Mouse (Mus musculus): Measurements from ENCODE around the gene Tmsb4x. TPM values are rescaled to one million over a fixed set of nuclear protein-coding genes. Genes with fewer than 3 reads are reported as not detected.
A peak's percentile ranks its signal among the peaks of the same experiment; 100 is the strongest.

The Tmsb4x gene
- polyA plus RNA-seq, 1 experiment, result 2,113 TPM

GRCm38 (mm10) chrX:167226570-167226969, 17.5 kb upstream of the Tmsb4x start:
- Histone ChIP-seq H3K4me3 (ENCODE audit: insufficient read depth, low read length) (no peak overlapping the region), H3K4me1 (ENCODE audit: control insufficient read depth, insufficient read depth, low read length) (no peaks in the 10 kb centered on the region), H3K27ac (ENCODE audit: insufficient read depth, low read length) (no peak overlapping the region)
- TF ChIP-seq POLR2A (IDR thresholded peaks at IDR 0.05; ENCODE audit: extremely low read depth, insufficient read depth, low read length) (no peak), CTCF (IDR thresholded peaks at IDR 0.05; ENCODE audit: extremely low read depth, insufficient read depth, low read length) (no peak)

- H3K27ac ChIP-seq (ENCODE audit: insufficient read depth, low read length), result no peak overlapping the region
- no peak overlapping the region for H3K4me3 ChIP-seq (ENCODE audit: insufficient read depth, low read length)
- no peaks in the 10 kb centered on the region for H3K4me1 ChIP-seq (ENCODE audit: control insufficient read depth, insufficient read depth, low read length)
- TF ChIP-seq POLR2A (IDR thresholded peaks at IDR 0.05; ENCODE audit: extremely low read depth, insufficient read depth, low read length), result no peak
- peak; percentile 58 for TF ChIP-seq CTCF (IDR thresholded peaks at IDR 0.05; ENCODE audit: extremely low read depth, insufficient read depth, low read length)
Observed at GRCm38 (mm10) chrX:167212707-167213106, 3.6 kb upstream of the Tmsb4x start.

GRCm38 (mm10) chrX:167211871-167212555, 2.9 kb upstream of the Tmsb4x start:
- H3K27ac ChIP-seq (ENCODE audit: insufficient read depth, low read length), result no peak overlapping the region
- no peaks in the 10 kb centered on the region for H3K4me1 ChIP-seq (ENCODE audit: control insufficient read depth, insufficient read depth, low read length)
- H3K4me3 ChIP-seq (ENCODE audit: insufficient read depth, low read length), result no peak overlapping the region
- TF ChIP-seq CTCF (IDR thresholded peaks at IDR 0.05; ENCODE audit: extremely low read depth, insufficient read depth, low read length), result no peak

DNA sequence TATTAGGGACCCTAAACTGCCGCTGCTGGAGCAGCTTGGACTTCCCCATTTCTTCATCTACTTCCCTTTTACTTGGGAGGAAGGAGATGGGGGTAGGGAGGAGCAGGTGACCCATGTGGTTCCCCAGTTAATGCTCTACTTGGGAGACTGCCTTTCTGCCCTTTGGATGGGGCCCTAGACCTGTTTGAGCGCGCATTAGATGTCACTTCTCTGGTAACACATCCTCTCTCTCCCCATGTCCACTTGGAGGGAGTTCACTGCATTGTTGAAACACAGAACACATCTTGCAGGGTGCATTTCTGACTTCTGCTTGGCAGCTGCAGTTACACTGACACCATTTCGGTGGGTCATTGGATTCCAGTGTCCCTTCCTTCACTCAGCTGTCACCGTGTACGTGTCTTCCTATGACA, 1.2 kb upstream of the Tmsb4x start:
- H3K27ac ChIP-seq (ENCODE audit: insufficient read depth, low read length), result peak overlapping the region; percentile 45; the same call in 1 of the 2 replicates
- H3K4me1 ChIP-seq (ENCODE audit: control insufficient read depth, insufficient read depth, low read length), result no peaks in the 10 kb centered on the region; the same call in 1 of the 2 replicates

DNA sequence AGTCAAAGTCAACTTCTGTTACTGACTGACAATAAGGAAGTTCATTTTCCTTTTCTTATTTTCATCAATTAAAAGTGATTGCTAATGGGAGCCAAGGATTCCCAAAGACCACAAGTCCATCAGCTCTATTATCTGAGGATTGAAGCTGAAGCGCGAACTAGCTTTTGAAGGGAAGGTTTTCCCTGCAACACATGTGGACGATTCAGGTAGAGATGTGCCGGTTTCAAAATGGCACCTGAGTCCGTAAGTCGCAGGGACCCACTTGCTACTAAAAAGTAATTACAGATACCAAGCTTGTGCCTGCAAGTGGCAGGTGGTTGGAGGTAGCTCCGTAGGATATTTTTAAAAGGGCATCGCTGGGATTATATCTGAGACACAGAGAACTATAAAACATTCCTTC, 713 bp upstream of the Tmsb4x start:
- TF ChIP-seq CTCF (IDR thresholded peaks at IDR 0.05; ENCODE audit: extremely low read depth, insufficient read depth, low read length) (no peak), POLR2A (IDR thresholded peaks at IDR 0.05; ENCODE audit: extremely low read depth, insufficient read depth, low read length) (no peak)
- peak overlapping the region; percentile 78 for H3K4me3 ChIP-seq (ENCODE audit: insufficient read depth, low read length)
- H3K27ac ChIP-seq (ENCODE audit: insufficient read depth, low read length), result no peak overlapping the region
- no peaks in the 10 kb centered on the region; the same call in 1 of the 2 replicates for H3K4me1 ChIP-seq (ENCODE audit: control insufficient read depth, insufficient read depth, low read length)

More for the DNA sequence above, 1.2 kb upstream of the Tmsb4x start:
- no peak overlapping the region for H3K4me3 ChIP-seq (ENCODE audit: insufficient read depth, low read length)
- TF ChIP-seq POLR2A (IDR thresholded peaks at IDR 0.05; ENCODE audit: extremely low read depth, insufficient read depth, low read length) (no peak), CTCF (IDR thresholded peaks at IDR 0.05; ENCODE audit: extremely low read depth, insufficient read depth, low read length) (no peak)

- Histone ChIP-seq H3K4me1 (ENCODE audit: control insufficient read depth, insufficient read depth, low read length) (no peaks in the 10 kb centered on the region; the same call in 1 of the 2 replicates), H3K27ac (ENCODE audit: insufficient read depth, low read length) (peak overlapping the region; percentile 98), H3K4me3 (ENCODE audit: insufficient read depth, low read length) (peak overlapping the region; percentile 78)
- TF ChIP-seq CTCF (IDR thresholded peaks at IDR 0.05; ENCODE audit: extremely low read depth, insufficient read depth, low read length) (no peak), POLR2A (IDR thresholded peaks at IDR 0.05; ENCODE audit: extremely low read depth, insufficient read depth, low read length) (no peak)
Observed at GRCm38 (mm10) chrX:167208506-167208820, 652 bp downstream of the Tmsb4x start.

- H3K4me3 ChIP-seq (ENCODE audit: insufficient read depth, low read length), result peak overlapping the region; percentile 78
- no peaks in the 10 kb centered on the region; the same call in 1 of the 2 replicates for H3K4me1 ChIP-seq (ENCODE audit: control insufficient read depth, insufficient read depth, low read length)
- TF ChIP-seq POLR2A (IDR thresholded peaks at IDR 0.05; ENCODE audit: extremely low read depth, insufficient read depth, low read length) (no peak), CTCF (IDR thresholded peaks at IDR 0.05; ENCODE audit: extremely low read depth, insufficient read depth, low read length) (no peak)
- peak overlapping the region; percentile 98 for H3K27ac ChIP-seq (ENCODE audit: insufficient read depth, low read length)
Observed at GRCm38 (mm10) chrX:167207741-167208505, 1.2 kb downstream of the Tmsb4x start.

DNA sequence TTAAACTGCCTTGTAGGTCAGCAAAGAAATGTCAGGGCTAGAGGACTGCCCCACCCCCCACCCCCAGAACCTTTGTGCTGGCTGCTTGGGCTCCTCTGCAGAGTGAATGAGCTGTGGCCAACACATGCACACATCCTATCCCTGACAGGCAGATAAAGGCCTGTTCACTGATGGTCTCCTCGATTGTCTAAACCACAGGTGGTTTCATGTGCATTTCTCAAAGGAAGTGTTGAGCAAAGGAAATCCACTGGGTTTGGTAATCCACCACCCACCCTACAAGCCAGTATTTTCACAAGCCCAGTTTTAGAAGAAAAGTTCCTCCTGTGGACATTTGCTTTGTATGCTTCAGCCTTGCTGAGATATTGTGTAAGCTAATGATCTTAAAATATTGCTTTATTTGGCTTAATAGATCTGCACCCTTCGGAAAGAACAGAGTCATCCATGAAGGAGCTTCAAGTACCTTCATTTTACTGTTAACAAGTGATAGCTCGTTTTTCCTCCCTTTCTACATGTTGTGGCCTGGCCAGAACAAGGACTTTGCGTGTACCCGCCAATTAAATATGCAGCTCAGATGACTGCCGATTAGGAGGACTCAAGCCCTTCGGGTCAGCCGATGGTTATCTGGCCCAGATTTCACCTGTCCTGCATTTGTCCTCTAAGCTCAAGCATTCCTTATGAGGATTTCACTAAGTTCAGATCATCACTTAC, 3.1 kb downstream of the Tmsb4x start:
- TF ChIP-seq POLR2A (IDR thresholded peaks at IDR 0.05; ENCODE audit: extremely low read depth, insufficient read depth, low read length), result no peak
- TF ChIP-seq CTCF (IDR thresholded peaks at IDR 0.05; ENCODE audit: extremely low read depth, insufficient read depth, low read length), result no peak
- Histone ChIP-seq H3K4me3 (ENCODE audit: insufficient read depth, low read length) (0 out of 2 replicates have a peak overlapping the region, but pooled peaks have one; percentile 78), H3K4me1 (ENCODE audit: control insufficient read depth, insufficient read depth, low read length) (no peaks in the 10 kb centered on the region; the same call in 1 of the 2 replicates), H3K27ac (ENCODE audit: insufficient read depth, low read length) (no peak overlapping the region)

- no peak overlapping the region for H3K27ac ChIP-seq (ENCODE audit: insufficient read depth, low read length)
- H3K4me1 ChIP-seq (ENCODE audit: control insufficient read depth, insufficient read depth, low read length), result no peaks in the 10 kb centered on the region; the same call in 1 of the 2 replicates
- H3K4me3 ChIP-seq (ENCODE audit: insufficient read depth, low read length), result no peak overlapping the region
- TF ChIP-seq CTCF (IDR thresholded peaks at IDR 0.05; ENCODE audit: extremely low read depth, insufficient read depth, low read length), result no peak
- TF ChIP-seq POLR2A (IDR thresholded peaks at IDR 0.05; ENCODE audit: extremely low read depth, insufficient read depth, low read length), result no peak
Observed at GRCm38 (mm10) chrX:167201365-167201764, 7.8 kb downstream of the Tmsb4x start.

Data from cortical plate, adult 2 months (tissue).